ENCODE assay signal across 32 mouse cellular contexts in the genomic region with DNA sequence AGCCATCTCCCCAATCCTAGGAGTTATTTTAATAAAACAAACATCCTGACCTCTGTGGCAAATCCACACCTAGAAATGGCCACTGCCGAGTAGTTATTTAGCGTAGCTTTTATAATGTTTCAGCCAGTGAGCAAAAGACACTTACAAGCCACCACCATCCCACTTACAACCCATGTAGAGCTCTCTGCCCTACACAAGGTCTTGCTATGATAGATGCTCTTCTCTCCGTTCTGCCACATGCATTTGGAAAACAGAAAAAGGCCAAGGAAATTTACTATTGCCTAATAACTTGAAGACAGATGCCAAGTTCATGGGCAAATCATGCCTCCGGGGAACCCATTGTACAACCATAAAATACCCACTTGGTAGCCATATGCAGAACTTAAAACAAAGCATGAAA.
"Had no signal": no experiment of that assay in that cellular context is flagged by ENCODE, and none has a peak within 500 bp of the region (broad histone marks: within the 10 kb centered on the region; RNA-seq: fewer than 3 reads in every experiment).

No protein-coding gene starts in this region.

- H3K4me3 ChIP-seq: limb, embryonic 10.5 days; limb, embryonic 12.5 days; limb, embryonic 13.5 days; limb, embryonic 15.5 days; liver, embryonic 12.5 days; liver, embryonic 13.5 days; liver, embryonic 15.5 days; lung, embryonic 15.5 days; megakaryocyte, embryonic 14.5 days; midbrain, embryonic 10.5 days; midbrain, embryonic 12.5 days; midbrain, embryonic 13.5 days; midbrain, embryonic 15.5 days; myocyte; neural tube, embryonic 12.5 days had no signal

- H3K9me3 ChIP-seq: limb, embryonic 10.5 days; limb, embryonic 15.5 days; liver, embryonic 12.5 days; liver, embryonic 13.5 days; liver, embryonic 15.5 days; lung, embryonic 15.5 days; midbrain, embryonic 10.5 days; midbrain, embryonic 15.5 days; neural tube, embryonic 12.5 days had no signal

- H3K27me3 ChIP-seq: limb, embryonic 12.5 days; limb, embryonic 13.5 days; liver, embryonic 12.5 days; liver, embryonic 13.5 days; liver, embryonic 15.5 days; megakaryocyte, embryonic 14.5 days; midbrain, embryonic 15.5 days; neural tube, embryonic 12.5 days had no signal

- ATAC-seq: liver, embryonic 12.5 days; liver, postnatal 0 days; lung, postnatal 0 days; midbrain, embryonic 13.5 days; midbrain, embryonic 15.5 days; midbrain, embryonic 16.5 days had no signal

- H3K36me3 ChIP-seq: limb, embryonic 10.5 days; limb, embryonic 12.5 days; limb, embryonic 13.5 days; limb, embryonic 15.5 days; liver, embryonic 12.5 days; liver, embryonic 13.5 days; liver, embryonic 15.5 days; lung, embryonic 15.5 days; midbrain, embryonic 10.5 days; midbrain, embryonic 12.5 days; midbrain, embryonic 13.5 days; midbrain, embryonic 15.5 days; neural tube, embryonic 12.5 days had no signal

- H3K27ac ChIP-seq: limb, embryonic 10.5 days; limb, embryonic 12.5 days; limb, embryonic 13.5 days; limb, embryonic 15.5 days; liver, embryonic 12.5 days; liver, embryonic 13.5 days; liver, embryonic 14.5 days; liver, embryonic 15.5 days; lung, embryonic 15.5 days; macrophage; midbrain, embryonic 10.5 days; midbrain, embryonic 12.5 days; midbrain, embryonic 13.5 days; midbrain, embryonic 15.5 days; neural tube, embryonic 12.5 days had no signal

- H3K4me2 ChIP-seq: limb, embryonic 12.5 days; limb, embryonic 13.5 days; limb, embryonic 15.5 days; liver, embryonic 11.5 days; liver, embryonic 12.5 days; liver, embryonic 13.5 days; liver, embryonic 15.5 days; lung, embryonic 14.5 days; lung, embryonic 15.5 days; midbrain, embryonic 11.5 days; midbrain, embryonic 12.5 days; midbrain, embryonic 13.5 days; midbrain, embryonic 15.5 days; neural tube, embryonic 12.5 days had no signal

- H3K4me1 ChIP-seq: liver, embryonic 15.5 days; lung, embryonic 15.5 days; megakaryocyte, embryonic 14.5 days had no signal

- DNase-seq: left cerebral cortex, postnatal 4 days; liver; liver, embryonic 13.5 days; liver, postnatal 0 days; lung, adult 18-20 months; lung, adult 2 months; lung, embryonic 14.5 days; lung, postnatal 10 days; lung, postnatal 14 days; lung, postnatal 36 days; lung, postnatal 4 days; midbrain, embryonic 14.5 days had no signal

- H3K9ac ChIP-seq: limb, embryonic 12.5 days; limb, embryonic 13.5 days; limb, embryonic 15.5 days; liver, embryonic 12.5 days; liver, embryonic 13.5 days; liver, embryonic 14.5 days; liver, embryonic 15.5 days; liver, postnatal 0 days; lung, embryonic 14.5 days; lung, embryonic 15.5 days; midbrain, embryonic 12.5 days; midbrain, embryonic 13.5 days; midbrain, embryonic 15.5 days; neural tube, embryonic 12.5 days had no signal
